Mouse (Mus musculus): Measurements from ENCODE around the gene Fam213a.
"Not testable (repeated sequence)": the region's sequence is repeated elsewhere in the genome, so short reads cannot be mapped to it uniquely, and the experiment has no call there.

Gene Fam213a

DNA sequence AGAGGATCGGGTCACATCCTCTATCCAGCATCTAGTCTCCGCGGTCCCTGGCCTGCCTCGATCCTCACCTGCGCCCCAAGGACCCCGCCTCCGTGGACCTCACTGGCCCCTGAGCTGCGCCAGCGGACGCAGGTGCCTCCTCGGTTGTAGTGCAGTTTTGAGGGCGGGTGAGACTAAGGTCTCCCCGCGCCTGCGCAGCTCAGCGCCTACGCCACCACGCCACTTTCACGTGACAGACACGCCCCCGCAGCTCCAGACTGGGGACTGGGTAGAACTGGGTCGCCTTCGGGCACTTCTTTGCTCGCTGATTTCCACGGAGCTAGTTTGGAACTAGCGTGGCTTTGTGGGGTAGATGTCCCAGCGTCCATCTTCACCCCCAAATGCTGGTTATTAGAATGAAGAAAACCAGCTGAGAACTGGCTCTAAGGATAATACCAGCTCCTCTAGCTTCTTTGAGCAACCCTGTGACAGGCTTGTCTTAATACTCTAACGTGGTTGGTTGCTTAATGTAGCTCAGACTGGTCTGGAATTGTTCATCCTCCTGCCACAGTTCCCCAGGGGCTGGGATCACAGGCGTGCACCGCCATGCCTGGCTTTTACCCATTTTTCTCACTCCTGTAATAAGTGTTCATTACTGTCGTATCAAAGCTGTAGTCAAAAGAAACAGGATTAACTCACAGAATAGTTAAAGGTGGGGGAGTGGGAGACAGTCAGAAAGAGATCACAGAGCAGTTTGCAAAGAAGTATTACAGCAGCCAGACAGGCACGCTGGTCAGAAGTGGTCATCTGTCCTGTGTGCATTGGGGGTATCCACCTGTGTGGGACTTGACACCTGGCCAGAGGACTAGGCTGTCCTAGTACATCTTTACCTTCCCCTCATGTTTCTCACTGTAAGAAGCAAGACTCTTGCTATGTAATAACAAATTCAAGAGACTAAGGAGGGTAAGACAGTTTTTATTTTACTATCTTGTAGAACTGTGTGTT, at the start of gene Fam213a:
Gene Fam213a (minus strand): TSS at position 159 of the 984 bp plus-strand sequence.
- DNase-seq (ENCODE audit: low spot score in 2 of 2) = peak; percentile 95

DNA sequence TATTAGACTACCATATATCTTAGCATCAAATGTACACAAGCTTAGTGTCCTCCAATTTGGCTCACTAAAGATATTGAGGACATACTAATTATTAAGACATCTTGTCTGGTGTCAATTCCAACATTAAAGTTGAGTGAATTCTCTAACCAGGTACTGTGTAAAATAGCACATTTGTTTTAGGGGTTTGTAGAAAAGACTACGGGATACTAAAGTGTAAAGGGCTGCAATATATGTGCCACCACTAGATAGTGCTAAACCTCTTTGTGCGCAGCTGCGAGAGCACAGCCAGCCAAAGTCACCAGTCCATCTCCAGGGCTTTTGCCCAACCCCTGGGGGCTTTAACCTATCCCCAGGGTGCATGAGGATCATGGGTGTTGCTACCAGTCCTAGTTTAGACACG, 39.6 kb upstream of the Fam213a start:
- DNase-seq (ENCODE audit: low spot score in 2 of 2) = not testable (repeated sequence)

DNA sequence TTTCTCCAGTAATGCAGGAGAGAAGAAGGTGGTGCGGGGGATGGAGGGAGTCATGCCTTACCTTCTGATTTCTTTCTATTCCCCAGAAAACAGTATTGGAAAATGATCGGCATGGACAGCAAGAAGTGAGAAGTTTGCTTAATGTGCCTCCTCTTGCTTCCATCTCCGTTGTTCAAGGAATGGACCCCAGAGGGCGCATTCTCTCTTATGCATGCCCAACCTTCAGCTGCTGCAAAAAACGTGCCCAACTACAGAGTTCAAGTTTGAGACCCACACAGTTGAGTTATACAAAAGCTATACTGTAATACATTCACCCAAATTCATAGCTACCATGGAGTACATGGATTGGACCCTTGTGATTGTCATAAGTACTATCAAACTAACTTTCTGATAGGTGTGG, 38.9 kb upstream of the Fam213a start:
- DNase-seq (ENCODE audit: low spot score in 2 of 2) = no peak

DNA sequence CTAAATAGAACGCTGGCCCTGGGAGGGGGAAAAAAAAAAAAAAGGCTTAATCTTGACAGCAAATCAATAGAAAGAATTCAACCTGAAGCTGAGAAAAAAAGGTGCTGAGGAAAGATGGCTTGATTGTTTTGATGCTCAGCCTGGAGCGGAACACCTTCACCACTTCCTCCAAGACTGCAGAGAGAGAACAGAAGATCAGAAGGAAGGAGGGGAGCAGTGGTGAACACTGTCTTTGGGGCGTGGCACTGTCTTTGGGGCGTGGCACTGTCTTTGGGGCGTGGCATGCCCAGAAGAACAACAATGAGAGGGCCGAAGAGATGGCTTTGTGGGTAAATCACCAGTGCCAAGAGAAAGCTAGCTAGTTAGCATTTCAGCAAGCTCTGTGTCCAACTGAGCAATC, 36.9 kb upstream of the Fam213a start:
- no peak for DNase-seq (ENCODE audit: low spot score in 2 of 2)

DNA sequence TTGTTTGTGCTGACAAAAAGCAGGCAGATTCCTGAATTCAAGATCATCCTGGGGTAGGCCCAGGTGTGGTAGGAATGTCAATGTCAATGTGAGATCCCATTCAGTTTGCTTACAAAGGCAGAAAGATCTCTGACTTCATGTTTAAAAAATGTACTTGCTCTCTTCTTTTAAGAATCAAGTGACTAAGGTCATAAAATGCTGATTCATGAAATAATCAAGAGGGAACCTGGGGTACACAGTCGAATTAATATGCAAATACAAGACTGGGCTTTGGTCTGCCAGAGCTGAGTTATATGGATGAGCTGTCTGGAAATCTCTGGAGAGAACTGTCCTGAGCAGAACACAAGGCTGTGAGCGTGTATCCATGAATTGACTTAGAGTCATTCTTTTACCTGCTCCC, 33.8 kb upstream of the Fam213a start:
- no peak for DNase-seq (ENCODE audit: low spot score in 2 of 2)

DNA sequence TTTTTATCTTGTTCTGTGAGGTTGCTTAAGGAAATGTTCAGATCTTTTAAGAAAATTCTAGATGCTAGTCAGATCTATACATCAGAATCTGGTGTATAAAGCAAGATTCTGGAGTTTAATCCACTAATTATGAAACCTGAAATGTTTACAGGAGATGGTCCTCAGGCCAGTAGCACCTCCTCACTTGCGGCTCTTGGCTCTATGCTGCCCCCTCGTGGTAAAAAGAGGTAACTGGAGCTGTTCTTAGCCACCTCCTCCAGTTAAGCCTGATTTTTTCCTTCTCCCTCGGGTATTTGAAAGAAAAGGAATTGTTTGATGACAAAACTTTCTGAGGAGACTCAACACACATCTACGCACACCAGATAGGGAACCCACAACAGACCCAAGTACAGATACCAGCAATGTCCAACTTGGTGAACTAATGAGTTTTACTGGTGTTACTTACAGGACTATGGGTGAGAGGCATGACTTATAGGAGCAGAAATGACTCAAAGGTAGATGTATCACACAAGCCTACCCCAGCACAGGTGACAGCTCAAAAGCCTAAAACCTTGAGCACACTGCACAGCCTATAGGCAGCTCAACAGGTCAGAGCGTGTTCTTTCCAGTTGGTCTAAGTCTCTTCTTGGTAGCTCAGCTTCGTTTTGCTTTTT, 21.7 kb upstream of the Fam213a start:
- peak; percentile 54 to 70 for DNase-seq (ENCODE audit: low spot score in 2 of 2)

DNA sequence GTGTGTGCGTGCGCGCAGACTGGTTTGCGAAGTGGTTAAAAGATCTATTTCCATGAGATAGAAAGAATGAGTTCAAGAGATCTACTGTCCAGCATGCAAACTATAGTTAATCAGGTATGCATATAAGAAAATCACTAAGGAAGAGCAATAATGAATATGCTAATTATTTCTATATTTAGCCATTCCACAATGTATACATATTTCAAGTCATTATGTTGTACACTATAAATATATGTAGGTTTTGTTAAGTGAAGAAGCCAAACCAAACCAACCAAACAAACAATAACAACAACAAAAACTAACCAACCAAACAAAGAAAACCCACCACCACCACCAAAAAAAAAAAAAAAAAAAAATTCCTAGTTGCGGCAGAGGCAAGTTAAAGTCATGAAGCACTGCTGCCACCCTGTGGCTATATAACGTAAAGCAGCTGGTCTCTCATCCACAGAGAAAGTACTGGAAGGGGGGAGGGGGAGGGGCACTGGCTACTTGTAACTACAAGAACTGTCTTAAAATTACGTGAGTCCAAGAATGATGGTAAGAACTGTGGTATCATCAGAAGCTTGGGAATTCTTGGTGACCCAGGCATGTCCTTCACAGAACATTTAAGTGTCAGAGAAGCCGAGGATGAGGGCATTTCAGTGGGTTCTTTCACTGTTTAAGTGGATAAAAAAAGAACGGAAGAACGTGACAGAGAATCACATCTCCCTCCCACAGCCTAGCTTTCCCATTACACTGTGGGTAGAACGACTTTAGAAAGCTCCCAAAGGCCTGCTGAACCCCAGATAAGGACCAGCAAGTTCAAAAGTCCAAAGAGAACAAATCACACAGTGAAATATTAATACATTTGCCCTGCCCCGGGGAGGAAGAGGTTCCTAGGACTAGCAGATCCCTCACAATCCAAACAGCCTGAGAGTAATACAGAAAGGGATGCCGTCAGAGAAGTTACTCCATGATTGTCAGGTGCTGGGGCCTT, 19.8 kb upstream of the Fam213a start:
- DNase-seq (ENCODE audit: low spot score in 2 of 2) = peak; percentile 80 to 86

DNA sequence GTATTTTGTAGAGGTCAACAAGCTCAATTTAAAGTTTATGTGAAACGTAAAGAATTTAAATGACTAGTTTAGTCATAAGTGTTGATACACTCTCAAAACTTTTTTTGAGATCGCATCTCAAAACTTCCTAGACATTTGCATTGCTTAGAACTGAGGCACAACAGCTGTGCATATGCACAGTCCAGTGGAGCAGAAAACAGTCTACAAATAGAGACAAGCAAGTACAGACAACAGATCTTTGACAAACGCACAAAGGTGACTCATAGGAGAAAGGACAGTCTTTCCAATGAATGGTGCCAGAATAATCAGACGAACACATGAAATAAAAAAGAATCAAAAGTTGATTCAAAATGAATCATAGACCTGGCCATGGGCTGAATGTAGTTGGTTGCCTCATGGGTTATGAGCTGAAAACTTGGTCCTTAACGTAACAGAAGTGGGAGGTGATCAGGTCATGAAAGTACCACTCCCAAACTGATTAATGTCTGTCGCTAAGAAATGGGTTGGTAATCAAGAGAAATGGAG, 17.5 kb upstream of the Fam213a start:
- no peak for DNase-seq (ENCODE audit: low spot score in 2 of 2)

DNA sequence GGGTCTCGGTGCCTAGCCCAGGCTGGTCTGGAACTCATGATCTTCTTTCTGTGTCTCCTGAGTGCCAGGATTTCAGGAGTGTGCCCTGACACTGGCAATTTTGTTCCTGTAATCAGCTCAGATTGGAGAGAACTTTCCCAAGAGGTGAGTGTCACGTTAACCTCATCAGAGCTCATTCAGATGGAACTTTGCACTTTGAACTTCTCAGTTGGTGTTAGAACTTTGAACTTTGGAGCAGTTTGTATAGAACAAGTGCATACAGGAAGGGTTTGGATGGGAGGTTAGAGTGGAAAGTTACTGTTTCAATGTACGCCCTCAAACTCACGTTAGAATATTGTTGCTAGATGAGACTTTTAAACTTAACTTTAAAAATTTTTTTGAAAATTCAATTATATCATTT, 15.7 kb upstream of the Fam213a start:
- no peak for DNase-seq (ENCODE audit: low spot score in 2 of 2)

DNA sequence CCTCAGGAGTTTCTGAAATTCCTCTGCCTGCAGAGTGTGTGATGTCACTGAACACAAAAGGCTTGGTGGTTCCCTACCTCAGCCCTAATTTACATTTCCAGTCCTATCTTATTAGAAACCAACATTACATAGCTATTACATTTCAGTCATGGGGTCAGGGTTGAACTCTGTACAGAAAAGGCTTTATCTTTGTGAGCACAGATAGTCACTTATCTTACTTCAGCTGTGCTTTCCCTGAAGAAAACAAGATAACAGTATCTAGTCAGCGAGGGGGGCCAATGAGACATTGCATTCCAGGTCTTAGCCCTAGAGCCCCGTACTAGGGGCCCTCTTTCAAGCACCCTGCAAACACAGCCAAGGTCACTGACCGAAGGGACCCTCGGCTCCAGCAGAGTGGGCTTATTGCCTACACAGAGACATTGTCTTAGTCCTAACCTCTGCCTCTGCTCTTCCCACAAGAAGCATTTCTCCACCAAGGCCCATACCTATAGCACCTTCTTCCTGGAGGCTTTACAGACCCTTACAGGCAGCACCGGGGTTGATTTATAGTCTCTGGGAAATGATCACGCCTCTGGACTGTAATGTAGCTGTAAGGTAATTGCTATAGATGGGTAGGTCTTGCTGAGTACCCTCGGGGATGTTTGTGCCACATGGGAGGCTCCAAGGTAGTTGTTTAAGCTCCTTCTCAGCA, 12.2 kb upstream of the Fam213a start:
- DNase-seq (ENCODE audit: low spot score in 2 of 2) = no peak

DNA sequence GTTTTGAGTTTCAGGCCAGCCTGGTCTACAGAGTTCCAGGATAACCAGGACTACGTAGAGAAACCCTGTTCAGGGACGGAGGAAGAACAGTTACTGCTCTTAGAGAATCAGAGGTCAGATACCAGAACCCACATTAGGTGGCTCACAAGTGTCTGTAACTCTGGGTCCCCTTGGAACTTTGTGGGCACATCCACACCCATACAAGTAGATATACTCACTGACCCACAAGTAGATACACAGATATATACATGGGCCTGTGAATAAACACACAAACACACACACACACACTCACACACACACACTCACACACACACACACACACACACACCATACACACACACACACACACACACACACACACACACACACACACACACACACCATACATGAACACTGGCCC, 11.5 kb upstream of the Fam213a start:
- DNase-seq (ENCODE audit: low spot score in 2 of 2) = no peak

DNA sequence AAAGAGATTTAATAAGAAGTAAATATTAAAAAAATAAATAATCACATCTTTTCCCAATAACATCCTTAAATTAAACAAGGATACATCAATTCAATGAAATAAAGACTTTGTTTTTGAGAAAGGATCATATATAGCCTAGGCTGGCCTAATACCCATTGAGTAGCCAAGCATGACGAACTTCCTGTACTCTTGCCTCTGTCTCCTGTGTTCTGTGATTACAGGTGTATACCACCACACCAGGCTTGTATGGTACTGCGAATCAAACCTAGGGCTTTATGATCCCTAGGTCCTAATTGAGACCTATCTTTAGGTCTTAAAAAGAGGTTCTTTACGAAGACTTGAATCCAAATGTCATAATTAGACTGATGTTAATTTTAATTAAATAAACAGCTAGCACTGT, 7.7 kb upstream of the Fam213a start:
- DNase-seq (ENCODE audit: low spot score in 2 of 2) = no peak

DNA sequence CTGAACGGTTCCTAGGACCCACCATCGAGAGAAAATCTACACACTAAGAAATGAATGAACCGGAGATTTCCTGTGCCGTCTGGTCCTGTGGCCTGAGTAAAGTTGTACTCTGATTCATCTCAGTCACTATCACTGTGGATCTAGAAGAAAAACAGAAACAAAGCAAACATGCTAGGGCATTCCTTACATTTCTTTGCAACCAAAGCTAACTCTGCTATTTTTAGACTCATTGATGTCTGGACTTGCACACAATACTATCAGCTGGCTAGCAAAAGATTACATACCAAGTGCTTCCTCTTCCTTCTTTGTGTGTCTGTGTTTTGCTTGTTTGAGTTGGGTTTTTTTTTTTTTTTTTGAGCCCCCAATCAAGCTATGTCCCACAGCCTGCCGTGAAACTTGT, 3.9 kb upstream of the Fam213a start:
- no peak for DNase-seq (ENCODE audit: low spot score in 2 of 2)

DNA sequence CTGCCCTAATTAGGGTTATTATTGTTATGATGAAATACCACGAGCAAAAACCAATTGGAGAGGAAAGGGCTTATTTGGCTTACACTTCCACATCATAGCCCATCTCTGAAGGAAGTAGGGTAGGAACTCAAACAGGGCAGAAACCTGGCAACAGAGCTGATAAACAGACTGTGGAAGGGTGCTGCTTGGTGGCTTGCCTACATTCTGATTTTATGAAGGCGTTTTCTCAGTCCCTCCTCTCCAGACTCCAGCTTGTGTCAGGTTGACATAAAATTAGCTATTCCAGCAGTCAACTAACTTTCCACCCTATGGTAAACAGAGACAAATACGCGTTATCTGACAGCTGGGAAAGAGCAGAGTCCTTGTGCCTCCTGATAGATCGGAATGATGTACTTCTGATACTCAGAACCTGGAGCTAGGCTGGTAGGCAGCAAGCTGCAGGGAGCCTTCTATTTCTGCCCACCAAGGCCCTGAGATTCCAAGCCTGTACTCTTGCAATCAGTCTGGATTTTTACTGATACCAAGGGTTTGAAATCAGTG, 1.2 kb upstream of the Fam213a start:
- peak in 1 of 2 experiments; percentile 41 for DNase-seq (ENCODE audit: low spot score in 2 of 2)

DNA sequence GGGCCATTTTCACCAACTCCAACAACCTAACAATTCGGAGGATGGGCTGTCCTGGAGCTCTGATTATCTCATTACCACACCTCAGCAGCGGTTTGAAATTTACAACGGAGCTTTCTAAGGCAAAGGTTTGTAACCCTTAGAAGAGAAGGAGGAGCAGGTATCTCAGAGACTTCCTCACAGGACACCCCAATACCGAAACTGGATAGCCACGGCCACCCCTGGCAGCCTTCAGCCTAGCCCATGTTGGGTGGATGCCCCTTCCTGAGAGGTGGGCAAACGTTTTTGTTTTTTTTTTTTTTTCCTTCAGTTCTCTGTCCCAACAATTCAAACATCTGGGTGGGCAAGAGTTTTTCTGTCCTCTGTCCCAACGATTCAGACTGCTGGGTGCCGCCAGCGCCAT, 445 bp downstream of the Fam213a start:
- no peak for DNase-seq (ENCODE audit: low spot score in 2 of 2)

DNA sequence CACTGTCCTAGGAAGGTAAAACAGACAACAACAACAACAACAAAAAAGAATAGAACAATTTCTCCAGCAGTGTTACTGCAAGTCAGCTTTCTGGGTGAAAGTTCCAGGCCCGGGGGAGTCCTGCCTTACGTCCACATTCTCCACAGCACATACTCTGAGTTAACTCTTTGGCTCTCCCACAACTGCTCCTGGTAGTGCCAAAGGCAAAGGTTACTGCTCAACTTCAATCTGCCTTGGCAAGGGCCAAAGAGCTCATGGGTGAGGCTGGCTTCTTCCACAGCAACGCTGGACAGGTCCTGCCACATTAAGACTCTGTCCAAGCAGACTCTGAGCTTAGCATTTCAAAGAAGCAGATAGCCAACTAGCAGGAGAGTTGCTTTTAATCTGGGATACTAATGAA, 1.7 kb downstream of the Fam213a start:
- no peak for DNase-seq (ENCODE audit: low spot score in 2 of 2)

DNA sequence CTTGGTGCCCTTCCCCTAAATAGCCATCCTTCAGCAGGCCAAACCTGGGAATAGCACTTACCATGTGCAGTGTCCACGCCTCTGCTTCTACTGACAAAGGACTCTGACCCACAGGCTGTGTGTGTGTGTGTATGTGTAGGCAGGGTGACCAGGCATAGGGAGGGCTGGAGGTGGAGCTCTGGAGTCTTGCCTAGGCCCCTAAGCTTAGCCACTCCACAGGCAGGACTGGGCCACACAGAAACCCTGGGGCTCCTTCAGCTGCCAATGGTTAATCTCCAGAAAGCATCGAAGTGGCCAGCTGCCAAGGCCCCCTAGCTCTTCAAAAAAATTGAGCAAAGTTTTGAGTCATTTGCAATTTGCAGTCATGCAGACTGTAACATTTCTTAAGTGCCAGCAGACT, 5.5 kb downstream of the Fam213a start:
- DNase-seq (ENCODE audit: low spot score in 2 of 2) = no peak

DNA sequence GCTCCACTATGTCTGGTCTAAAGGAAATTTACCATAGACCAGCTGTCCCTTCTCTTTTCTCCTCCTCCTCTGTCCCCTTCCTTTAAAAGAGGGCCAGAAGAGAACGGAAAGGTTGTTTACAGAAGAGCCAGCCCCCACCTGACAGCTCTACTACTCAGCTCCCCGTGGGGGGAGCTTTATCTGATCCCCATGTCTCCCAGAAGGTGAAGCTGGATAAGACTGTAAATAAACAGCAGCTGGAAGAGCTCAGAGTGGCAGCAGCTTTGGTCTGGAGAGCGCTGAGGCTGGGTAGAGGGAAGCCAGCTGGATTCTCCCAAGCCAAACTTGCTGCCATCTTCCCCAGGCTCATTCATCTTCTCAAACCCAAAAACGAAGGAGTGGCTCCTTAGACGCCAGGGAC, 5.9 kb downstream of the Fam213a start:
- DNase-seq (ENCODE audit: low spot score in 2 of 2) = no peak

DNA sequence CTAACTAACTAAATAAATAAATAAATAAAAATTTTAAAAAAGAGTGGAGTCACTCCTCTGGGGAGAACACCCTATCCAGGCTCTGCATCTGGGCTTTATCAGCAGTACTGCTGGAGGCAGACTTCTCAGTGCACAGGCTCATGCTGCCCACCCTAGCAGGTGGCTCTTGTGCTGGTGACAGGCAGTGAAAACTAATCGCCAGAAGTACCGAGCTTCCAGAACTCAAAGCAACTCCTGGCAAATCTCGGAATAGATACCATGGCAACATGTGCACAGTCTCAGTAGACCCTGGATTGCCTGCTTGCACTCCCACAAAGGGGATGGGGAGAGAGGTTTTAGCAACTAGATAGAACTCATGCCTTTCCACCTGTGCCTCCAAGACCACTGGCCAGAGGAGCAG, 6.7 kb downstream of the Fam213a start:
- peak in 1 of 2 experiments; percentile 29 for DNase-seq (ENCODE audit: low spot score in 2 of 2)

DNA sequence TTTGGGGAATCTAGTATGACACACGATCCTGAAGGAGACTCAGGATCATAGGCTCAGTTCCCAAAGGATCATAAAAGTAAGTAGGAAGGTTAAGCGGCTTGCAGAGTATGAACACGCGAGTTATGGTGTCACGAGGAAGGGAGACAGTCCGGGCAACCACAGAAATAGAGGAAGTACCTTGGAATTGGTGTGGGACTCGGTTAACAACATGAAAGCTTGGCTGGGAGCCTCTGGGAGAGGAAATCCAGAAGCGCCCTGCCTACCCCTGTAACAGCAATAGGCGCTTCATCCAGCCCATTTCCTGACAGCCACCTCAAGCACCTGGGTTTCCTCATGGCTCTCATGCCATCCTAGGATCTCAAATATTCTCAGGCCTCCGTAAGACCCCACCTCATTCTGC, 7.3 kb downstream of the Fam213a start:
- no peak for DNase-seq (ENCODE audit: low spot score in 2 of 2)

DNA sequence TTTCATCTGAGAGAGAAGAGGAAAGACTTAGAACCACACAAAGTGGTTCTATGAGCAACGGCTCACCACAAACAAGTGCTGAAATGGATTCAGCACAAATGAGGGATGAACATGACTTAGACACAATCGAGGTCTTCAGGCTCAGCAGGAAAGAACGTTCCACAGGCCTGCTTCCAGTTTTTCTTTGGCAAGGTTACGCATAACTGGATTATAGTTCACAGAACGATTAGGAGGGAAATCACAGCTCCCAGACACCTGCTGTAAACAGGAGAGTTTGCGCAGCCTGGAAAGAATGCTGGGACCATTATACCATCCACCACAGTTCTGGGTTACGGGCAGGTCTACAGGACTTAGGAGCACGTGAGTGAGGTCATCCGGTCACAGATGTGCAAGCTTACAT, 7.9 kb downstream of the Fam213a start:
- no peak for DNase-seq (ENCODE audit: low spot score in 2 of 2)
